Mouse (Mus musculus) C2C12 (cell line): ENCODE measurements at regions not wholly inside any gene's neighbourhood (a gene's known extent, or its start where the extent isn't known, plus 50 kb on each side); places are given as distances from the start of the nearest gene placed in this dataset.

Experiments
- CEBPB ChIP-seq: IDR thresholded peaks from one replicate; pipeline ENCODE4 v1.6.1; 2011; ENCODE audit warnings: low read depth, mild to moderate bottlenecking, control low read depth, moderate library complexity
- CTCF ChIP-seq: IDR thresholded peaks from one replicate; pipeline ENCODE4 v1.5.1; 2011; ENCODE audit not compliant: control insufficient read depth, insufficient read depth, insufficient read length
- MAX ChIP-seq: IDR thresholded peaks from one replicate; pipeline ENCODE4 v1.6.1; 2011; ENCODE audit warnings: mild to moderate bottlenecking, control low read depth
- MYOD1 ChIP-seq: IDR thresholded peaks from one replicate; pipeline ENCODE4 v1.6.1; 2011; ENCODE audit warnings: low read depth; ENCODE audit not compliant: control insufficient read depth, insufficient read length
- MYOG ChIP-seq: IDR thresholded peaks from one replicate; pipeline ENCODE4 v1.6.1; 2011; ENCODE audit not compliant: control insufficient read depth, insufficient read length; ENCODE audit errors: extremely low read depth
- USF1 ChIP-seq: IDR thresholded peaks from one replicate; pipeline ENCODE4 v1.6.1; 2011; ENCODE audit warnings: low read depth, mild to moderate bottlenecking, control low read depth, moderate library complexity

DNA sequence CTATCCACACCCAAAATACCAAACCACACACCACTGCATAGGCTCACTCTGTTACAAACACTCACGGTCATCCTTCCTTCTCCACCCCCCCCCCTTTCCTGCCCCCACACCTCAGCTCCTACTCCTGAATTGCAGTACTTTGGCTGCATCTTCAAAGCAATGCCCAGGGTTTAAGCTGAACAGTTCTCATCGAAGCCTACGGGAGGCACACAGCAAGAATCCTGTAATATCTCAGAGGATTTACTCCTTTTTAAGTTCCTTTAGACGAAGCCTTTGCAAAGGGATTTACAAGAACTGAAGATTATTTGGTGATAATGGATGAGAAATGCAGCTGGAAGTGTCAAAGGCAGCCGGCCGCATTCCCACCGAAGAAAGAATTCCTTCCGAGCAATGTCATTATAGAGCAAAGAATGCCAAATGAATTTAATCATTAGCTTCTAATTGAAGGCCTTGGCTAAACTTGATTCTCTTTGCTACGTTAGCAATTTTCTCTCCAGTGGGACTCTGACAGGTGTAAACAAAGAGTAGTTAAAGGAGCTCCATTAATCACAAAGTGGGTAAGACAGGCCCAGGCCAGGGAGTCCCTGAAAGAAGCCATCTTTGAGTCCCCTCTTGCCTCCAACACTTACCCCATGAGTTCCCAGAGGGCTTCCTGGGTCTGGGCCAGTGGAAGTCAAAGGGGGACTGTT is 180.6 kb upstream of the Rfx3 start:
- TF ChIP-seq CTCF, result no peak
- TF ChIP-seq MAX, result no peak
- no peak for TF ChIP-seq MYOG
- no peak for TF ChIP-seq CEBPB
- TF ChIP-seq USF1, result no peak
- TF ChIP-seq MYOD1, result no peak
